Mouse (Mus musculus) liver, adult 2 months (tissue): ENCODE measurements around the gene Pde5a.

Experiments
- CTCF ChIP-seq: fragments of 200-500 bp; IDR thresholded peaks from 2 replicates; pipeline ENCODE4 v1.5.1; 2011; ENCODE audit warnings: low read depth, low read length, control low read depth
- POLR2A ChIP-seq: fragments of 200-500 bp; IDR thresholded peaks from 2 replicates; pipeline ENCODE4 v1.6.1; 2011; ENCODE audit warnings: low read length, control low read depth; ENCODE audit not compliant: insufficient read depth; ENCODE audit errors: extremely low read depth

- TF ChIP-seq POLR2A = no peak
- TF ChIP-seq CTCF = no peak
Measured at GRCm38 (mm10) chr3:122733806-122734205, 5.1 kb downstream of the Pde5a start.
